Mouse (Mus musculus) limb, embryonic 15.5 days (tissue): Measurements from ENCODE around the gene Ddc. TPM values are rescaled to one million over a fixed set of nuclear protein-coding genes. Genes with fewer than 3 reads are reported as not detected.

ENCODE experiments used
- ATAC-seq: fragments of 200-750 bp; cut with Nextera tagmentation; 2 replicates; pipeline ENCODE4 v1.8.0; 2017; ENCODE audit warnings: low read depth, moderate TSS enrichment; ENCODE audit not compliant: insufficient number of reproducible peaks, low FRiP score, low TSS enrichment
- H3K27ac ChIP-seq: fragments of 300-500 bp; sonication (generic); 2 replicates; pipeline ENCODE4 v1.5.1; 2015; ENCODE audit warnings: moderate library complexity, mild to moderate bottlenecking, inconsistent platforms
- H3K27me3 ChIP-seq: fragments of 300-500 bp; sonication (generic); 2 replicates; pipeline ENCODE4 v1.6.1; 2015; ENCODE audit warnings: inconsistent platforms
- H3K36me3 ChIP-seq: fragments of 300-500 bp; sonication (generic); 2 replicates; pipeline ENCODE4 v1.6.1; 2015; ENCODE audit warnings: inconsistent platforms
- H3K4me1 ChIP-seq: fragments of 300-500 bp; sonication (generic); 2 replicates; pipeline ENCODE4 v1.6.1; 2015; ENCODE audit warnings: inconsistent platforms
- H3K4me2 ChIP-seq: fragments of 300-500 bp; sonication (generic); 2 replicates; pipeline ENCODE4 v1.6.1; 2015; ENCODE audit warnings: mild to moderate bottlenecking, inconsistent platforms
- H3K4me3 ChIP-seq: fragments of 300-500 bp; sonication (generic); 2 replicates; pipeline ENCODE4 v1.5.1; 2015; ENCODE audit warnings: mild to moderate bottlenecking, inconsistent platforms
- H3K9ac ChIP-seq: fragments of 300-500 bp; sonication (generic); 2 replicates; pipeline ENCODE4 v1.6.1; 2015; ENCODE audit warnings: inconsistent platforms
- H3K9me3 ChIP-seq: fragments of 300-500 bp; sonication (generic); 2 replicates; pipeline ENCODE4 v1.6.1; 2016; ENCODE audit warnings: inconsistent platforms
- WGBS: fragments of 180-500 bp; shearing (Covaris S2); methylation state at CpG from one replicate; pipeline ENCODE4 v1.1.7; 2015; 5-methylcytosine and 5-hydroxymethylcytosine counted together
- polyA plus RNA-seq: library from polyadenylated mRNA; unstranded; fragments of >200 nt; fragmentation: Nextera tagmentation; extraction: Ambion mirVana; gene quantifications from 2 replicates; pipeline ENCODE4 v1.2.1, GENCODE M21; 2015

Gene Ddc
- polyA plus RNA-seq, 1 experiment from 2014 or later = 17.6 TPM

DNA sequence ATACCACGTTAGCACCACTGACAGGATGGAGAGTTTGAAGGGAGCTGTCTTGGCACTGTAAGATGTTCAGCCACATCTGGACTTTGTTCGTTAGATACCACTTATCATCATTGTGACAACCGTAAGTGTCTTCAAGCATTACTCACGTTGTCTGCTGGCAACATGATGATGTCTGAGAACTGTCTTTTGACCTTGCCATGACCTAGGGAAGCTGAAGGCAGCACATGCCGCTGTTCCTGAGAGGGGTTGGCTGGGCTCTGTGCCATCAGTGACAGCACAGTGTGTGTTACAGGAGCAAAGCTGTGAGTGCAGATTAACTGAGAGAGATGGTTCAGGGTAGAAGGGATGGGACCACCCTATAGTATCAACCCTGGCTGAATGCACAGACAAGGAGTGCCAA is 3.6 kb upstream of the Ddc start:
- Histone ChIP-seq H3K4me1 (no peaks in the 10 kb centered on the region), H3K9me3 (no peaks in the 10 kb centered on the region), H3K9ac (no peak overlapping the region), H3K4me2 (no peak overlapping the region), H3K36me3 (no peaks in the 10 kb centered on the region), H3K27ac (no peak overlapping the region), H3K27me3 (no peaks in the 10 kb centered on the region), H3K4me3 (no peak overlapping the region)
- WGBS = 52% methylated on average over 5 of the region's 5 CpGs
- no peak for ATAC-seq

DNA sequence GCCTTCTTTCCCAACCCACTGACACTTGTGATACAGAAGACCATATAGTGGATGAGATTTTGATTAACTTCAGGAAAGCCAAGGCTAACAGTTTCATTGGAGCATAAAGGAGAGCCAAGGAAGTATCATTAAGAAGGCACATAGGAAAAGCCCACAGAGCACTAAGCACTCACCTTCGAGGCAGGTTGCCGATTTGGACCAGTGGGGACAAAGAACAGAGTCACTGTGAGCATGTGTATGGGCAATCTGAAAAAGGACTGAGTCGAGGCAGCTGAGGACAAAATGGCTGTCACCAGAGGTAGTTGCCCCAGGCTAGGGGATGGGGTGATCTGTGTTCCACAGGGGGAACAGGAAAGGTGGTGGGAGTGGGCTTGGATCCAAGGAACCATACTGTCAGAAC is 552 bp upstream of the Ddc start:
- Histone ChIP-seq H3K27ac (no peak overlapping the region), H3K4me1 (no peaks in the 10 kb centered on the region), H3K36me3 (no peaks in the 10 kb centered on the region), H3K4me2 (no peak overlapping the region), H3K4me3 (no peak overlapping the region), H3K27me3 (no peaks in the 10 kb centered on the region), H3K9ac (no peak overlapping the region), H3K9me3 (no peaks in the 10 kb centered on the region)
- no peak for ATAC-seq
- WGBS = 89% methylated on average over 3 of the region's 3 CpGs

DNA sequence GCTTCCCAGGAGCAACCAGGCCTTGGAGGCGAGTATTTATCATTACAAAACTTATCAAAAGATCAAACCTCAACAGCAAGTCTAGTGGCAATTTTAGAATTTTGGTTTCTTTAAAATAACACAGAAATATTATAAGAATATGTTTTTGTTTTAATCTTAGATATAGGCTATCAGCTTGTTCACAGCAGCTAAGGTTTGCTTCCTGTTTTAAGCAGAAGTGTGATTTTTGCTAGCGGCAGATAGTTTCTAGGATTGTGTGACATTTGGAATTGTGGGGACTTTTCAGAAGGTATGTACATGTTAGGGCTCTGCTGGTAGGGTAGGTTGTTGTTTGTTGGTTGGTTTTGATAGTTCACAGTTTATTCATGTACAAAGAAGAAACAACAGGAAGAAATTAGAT is 2.5 kb downstream of the Ddc start:
- Histone ChIP-seq H3K27ac (no peak overlapping the region), H3K4me3 (no peak overlapping the region), H3K27me3 (no peaks in the 10 kb centered on the region), H3K4me2 (no peak overlapping the region), H3K9me3 (no peaks in the 10 kb centered on the region), H3K36me3 (no peaks in the 10 kb centered on the region), H3K4me1 (no peaks in the 10 kb centered on the region), H3K9ac (no peak overlapping the region)
- WGBS = 81% methylated on average over 2 of the region's 2 CpGs
- ATAC-seq = no peak

DNA sequence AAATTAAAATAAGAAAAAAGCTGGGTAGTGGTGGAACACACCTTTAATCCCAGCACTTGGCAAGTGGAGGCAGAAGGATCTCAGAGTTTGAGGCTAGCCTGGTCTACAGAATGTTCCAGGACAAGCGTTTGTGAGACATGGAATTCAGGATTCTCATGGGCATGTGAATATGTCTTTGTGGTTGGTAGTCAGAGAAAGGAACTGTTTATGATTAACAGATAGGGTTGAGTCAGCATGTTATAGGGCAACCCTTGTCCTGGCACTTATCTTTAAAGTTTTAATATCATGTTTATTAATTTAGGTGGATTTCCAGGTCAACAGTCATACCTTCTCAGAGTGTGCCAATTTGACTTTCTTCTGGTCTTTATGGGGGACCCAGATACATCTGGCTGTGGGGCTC is 4.2 kb downstream of the Ddc start:
- Histone ChIP-seq H3K4me1 (no peaks in the 10 kb centered on the region), H3K9ac (no peak overlapping the region), H3K36me3 (no peaks in the 10 kb centered on the region), H3K4me2 (no peak overlapping the region), H3K27ac (0 out of 2 replicates have a peak overlapping the region, but pooled peaks have one; percentile 30), H3K4me3 (no peak overlapping the region), H3K9me3 (no peaks in the 10 kb centered on the region), H3K27me3 (no peaks in the 10 kb centered on the region)
- ATAC-seq = no peak
- WGBS = 73% methylated on average over 1 of the region's 1 CpGs

DNA sequence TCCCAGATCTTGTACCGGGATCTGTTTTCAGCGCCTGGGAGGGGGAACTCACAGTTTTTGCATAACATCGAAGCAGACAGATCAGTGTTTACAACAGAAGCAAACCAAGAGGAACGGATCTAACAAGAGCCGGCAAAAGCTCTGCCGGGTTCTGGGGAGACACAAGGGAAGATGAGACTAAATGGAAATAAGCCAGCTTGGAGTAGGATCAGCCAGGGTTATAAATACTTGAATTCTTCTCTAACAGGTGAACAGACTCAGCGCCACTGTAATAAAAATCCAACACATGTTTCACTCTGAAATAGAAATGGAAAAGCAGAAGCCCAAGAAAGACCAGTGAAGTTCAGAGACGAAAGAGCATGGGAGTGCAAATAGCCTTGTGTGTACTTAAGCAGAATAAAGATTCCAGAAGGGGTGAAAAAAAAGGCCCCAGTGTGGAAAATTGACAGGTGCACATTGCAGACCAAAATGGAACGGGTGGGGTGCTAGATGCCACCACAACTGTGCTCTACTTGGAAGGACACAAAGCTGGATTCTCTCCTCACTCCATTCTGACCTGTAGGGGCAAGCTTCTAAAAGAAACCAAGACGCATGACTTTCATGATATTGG is 4.8 kb downstream of the Ddc start:
- Histone ChIP-seq H3K9me3 (no peaks in the 10 kb centered on the region), H3K4me1 (no peaks in the 10 kb centered on the region), H3K9ac (no peak overlapping the region), H3K4me3 (no peak overlapping the region), H3K36me3 (no peaks in the 10 kb centered on the region), H3K27me3 (no peaks in the 10 kb centered on the region), H3K27ac (no peak overlapping the region), H3K4me2 (no peak overlapping the region)
- ATAC-seq = peak; percentile 63; the same call in 1 of the 2 replicates
- 39% methylated on average over 10 of the region's 10 CpGs for WGBS

DNA sequence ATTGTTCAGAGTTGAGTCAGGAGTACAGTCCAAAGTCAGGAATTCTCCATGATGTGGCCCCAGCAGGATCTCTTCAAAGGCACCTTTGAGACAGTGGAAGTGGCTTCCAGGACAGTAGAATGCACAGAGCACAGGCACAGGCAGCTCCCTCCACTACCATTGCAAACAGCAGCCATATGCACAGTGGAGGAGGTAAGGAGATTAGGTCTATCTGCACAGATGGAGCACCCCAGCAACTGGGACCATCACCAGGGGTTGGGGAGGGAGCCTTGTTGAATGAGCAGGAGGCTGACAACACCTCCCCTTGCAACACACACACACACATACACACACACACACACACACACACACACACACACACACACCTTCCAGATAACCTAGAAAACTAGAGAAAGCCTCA is 6.1 kb downstream of the Ddc start:
- H3K36me3 ChIP-seq = no peaks in the 10 kb centered on the region
- no peak overlapping the region for H3K27ac ChIP-seq
- H3K4me2 ChIP-seq = no peak overlapping the region
- H3K9ac ChIP-seq = no peak overlapping the region
- no peaks in the 10 kb centered on the region for H3K27me3 ChIP-seq
- H3K4me3 ChIP-seq = no peak overlapping the region
- no peaks in the 10 kb centered on the region for H3K9me3 ChIP-seq
- ATAC-seq = no peak
- H3K4me1 ChIP-seq = no peaks in the 10 kb centered on the region

DNA sequence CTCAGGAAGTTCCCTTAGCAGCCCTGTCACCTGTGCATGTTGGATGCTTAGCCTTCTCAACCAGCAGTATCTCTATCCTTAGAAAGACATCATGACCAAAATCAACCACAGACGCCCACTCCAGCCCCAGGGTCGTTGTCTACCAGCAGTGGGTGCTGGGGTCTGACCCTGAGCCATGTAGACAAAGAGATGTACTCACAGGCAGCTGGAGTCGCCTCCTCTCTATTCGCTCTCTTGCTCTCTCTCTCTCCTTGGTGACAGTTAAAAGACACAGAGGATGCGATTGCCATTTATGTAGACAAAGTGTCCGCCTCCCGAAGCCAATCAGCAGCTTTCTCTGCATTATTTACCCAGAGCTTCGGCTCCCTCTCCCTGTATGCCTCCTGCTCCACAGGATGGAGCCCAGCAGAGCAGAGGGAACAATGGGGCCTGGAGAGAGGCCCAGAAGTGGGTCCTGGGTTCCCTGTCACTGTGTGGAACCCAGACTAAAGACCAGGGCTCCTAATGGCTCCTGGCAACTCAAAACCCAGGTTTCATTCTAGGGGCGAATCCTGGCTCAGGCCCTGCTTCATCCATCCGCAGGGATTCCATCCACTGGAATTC is 7.7 kb downstream of the Ddc start:
- Histone ChIP-seq H3K4me2 (no peak overlapping the region), H3K9me3 (no peaks in the 10 kb centered on the region), H3K4me1 (0 out of 2 replicates have a peak, but pooled peaks cover 4% of the 10 kb centered on the region), H3K36me3 (no peaks in the 10 kb centered on the region), H3K27me3 (no peaks in the 10 kb centered on the region), H3K27ac (no peak overlapping the region), H3K9ac (no peak overlapping the region), H3K4me3 (no peak overlapping the region)
- WGBS = 88% methylated on average over 10 of the region's 10 CpGs
- no peak for ATAC-seq

DNA sequence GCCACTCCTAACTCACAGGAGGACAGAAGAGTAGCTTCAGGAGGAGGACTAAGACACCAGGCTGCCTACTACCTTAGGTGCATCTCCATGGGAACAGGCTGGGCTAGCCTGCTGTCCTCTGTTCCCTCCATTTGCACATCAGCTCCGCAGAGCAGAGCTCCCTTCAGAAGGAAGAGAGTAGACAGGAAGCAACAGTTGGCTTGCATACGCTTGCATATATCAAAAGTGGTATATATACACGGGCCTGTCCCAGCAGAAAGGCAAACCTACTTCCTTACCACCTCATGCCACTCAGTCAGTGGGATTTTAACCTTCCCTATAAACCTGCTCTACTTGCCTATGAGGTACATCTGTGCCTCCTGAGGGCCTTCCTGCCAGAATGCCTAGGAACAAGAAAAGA is 9.2 kb downstream of the Ddc start:
- Histone ChIP-seq H3K9ac (no peak overlapping the region), H3K27ac (no peak overlapping the region), H3K4me2 (no peak overlapping the region), H3K4me3 (no peak overlapping the region), H3K4me1 (peaks cover 8% of the 10 kb centered on the region), H3K27me3 (no peaks in the 10 kb centered on the region), H3K36me3 (no peaks in the 10 kb centered on the region), H3K9me3 (no peaks in the 10 kb centered on the region)
- 64% methylated on average over 3 of the region's 3 CpGs for WGBS
- no peak for ATAC-seq

DNA sequence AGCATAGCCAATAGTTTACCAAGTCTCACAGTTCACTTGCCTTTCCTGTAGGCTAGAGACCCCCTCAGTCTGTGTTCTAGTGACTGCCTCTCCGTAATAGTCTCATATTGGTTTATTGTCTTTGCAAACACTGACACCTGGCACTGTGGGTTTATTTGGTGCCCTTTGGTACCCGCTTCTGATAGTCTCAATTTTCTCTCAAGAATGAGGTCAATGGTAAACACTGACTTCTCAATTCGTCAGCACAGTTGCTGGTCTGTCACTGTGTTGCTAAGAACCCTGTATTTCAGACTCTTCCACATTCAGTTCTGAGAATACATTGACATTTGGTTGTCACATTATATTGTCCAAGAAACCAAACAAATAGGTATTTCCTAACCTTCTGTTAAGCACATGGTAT is 9.9 kb downstream of the Ddc start:
- WGBS = 82% methylated on average over 3 of the region's 3 CpGs
- no peak for ATAC-seq

DNA sequence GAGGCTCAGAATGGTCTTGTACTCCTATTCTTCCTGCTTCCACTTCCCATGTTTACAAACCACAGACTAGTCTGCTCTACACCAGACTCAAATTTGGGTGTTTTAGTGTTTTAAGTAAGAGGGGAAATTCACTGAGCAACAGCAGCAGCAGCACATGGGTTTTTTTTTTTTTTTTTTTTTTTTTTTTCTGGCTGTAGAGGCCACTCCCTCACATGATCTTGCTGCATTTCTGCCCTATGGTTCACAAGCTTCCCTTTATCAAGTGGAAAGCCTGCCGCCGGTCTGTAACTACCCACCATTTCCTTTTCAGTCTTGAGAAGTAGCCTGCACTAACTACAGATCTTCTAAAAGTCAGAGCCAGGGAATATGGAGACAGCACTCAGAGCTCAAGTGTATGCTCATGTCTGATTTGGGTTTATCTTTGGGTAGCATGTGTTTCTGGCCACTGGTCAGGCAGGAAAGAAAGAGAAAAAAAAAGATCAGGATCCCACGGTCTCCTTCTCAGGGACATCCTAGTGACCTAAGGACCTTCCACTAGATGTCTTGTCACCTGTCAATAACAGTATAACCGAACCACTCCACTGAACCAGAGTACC is 11.4 kb downstream of the Ddc start:
- Histone ChIP-seq H3K27ac (no peak overlapping the region), H3K9me3 (no peaks in the 10 kb centered on the region), H3K4me2 (no peak overlapping the region), H3K27me3 (no peaks in the 10 kb centered on the region), H3K4me1 (peaks cover 8% of the 10 kb centered on the region), H3K4me3 (no peak overlapping the region), H3K9ac (no peak overlapping the region), H3K36me3 (no peaks in the 10 kb centered on the region)
- 59% methylated on average over 4 of the region's 4 CpGs for WGBS
- no peak for ATAC-seq

More for the DNA sequence above, 9.9 kb downstream of the Ddc start:
- Histone ChIP-seq H3K4me3 (no peak overlapping the region), H3K9me3 (no peaks in the 10 kb centered on the region), H3K27me3 (no peaks in the 10 kb centered on the region), H3K27ac (no peak overlapping the region), H3K4me2 (no peak overlapping the region), H3K9ac (no peak overlapping the region), H3K4me1 (peaks cover 8% of the 10 kb centered on the region), H3K36me3 (no peaks in the 10 kb centered on the region)

DNA sequence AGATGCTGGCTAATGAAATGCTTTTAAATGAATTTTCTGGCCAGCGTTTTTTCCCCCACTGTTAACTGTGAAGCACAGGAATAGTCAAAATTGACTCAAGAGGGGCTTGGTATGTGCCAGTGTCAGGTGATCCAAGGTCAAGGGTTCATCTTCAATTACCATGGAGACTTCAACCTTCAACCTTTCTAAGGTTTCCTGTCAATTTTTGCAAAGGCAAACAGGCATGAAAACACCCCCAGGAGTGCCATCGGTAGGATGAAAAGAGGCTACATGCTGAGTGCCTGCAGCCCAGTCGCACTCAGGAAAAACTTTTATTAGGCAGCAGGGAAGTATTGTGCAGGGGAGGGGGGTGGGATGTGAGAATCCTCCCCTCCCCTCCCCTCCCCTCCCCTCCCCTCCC is 12.0 kb downstream of the Ddc start:
- WGBS = 20% methylated on average over 3 of the region's 3 CpGs

DNA sequence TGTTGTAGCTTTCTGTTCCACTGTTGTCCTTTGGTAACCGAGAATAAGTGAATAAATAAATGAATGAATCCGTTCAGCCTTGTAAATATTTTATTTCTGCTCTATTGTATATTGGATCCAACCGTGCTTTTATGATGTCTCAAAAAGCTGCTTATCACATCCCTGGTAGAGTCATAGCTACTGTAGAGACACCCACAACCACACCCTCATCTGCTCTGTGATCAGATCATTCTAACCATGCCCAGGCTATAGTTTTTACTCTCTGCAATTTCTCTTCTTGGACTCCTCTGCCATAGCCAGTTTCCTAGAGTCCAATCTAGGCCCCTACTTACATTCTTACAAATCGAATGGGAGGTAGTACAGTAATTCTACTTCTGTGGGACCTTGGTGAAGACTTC is 12.7 kb downstream of the Ddc start:
- Histone ChIP-seq H3K4me1 (peaks cover 10% of the 10 kb centered on the region), H3K36me3 (no peaks in the 10 kb centered on the region), H3K27ac (peak overlapping the region; percentile 59; the same call in 1 of the 2 replicates), H3K4me2 (no peak overlapping the region), H3K27me3 (no peaks in the 10 kb centered on the region), H3K9ac (no peak overlapping the region), H3K4me3 (no peak overlapping the region), H3K9me3 (no peaks in the 10 kb centered on the region)
- 64% methylated on average over 4 of the region's 4 CpGs for whole genome bisulfite sequencing
- ATAC-seq = no peak

More for the DNA sequence above, 12.0 kb downstream of the Ddc start:
- Histone ChIP-seq H3K27me3 (no peaks in the 10 kb centered on the region), H3K4me2 (no peak overlapping the region), H3K4me1 (peaks cover 8% of the 10 kb centered on the region), H3K9ac (no peak overlapping the region), H3K4me3 (no peak overlapping the region), H3K36me3 (no peaks in the 10 kb centered on the region), H3K27ac (no peak overlapping the region), H3K9me3 (no peaks in the 10 kb centered on the region)
- no peak for ATAC-seq
